Comparison of ENCODE assay signal across 8 mouse cellular contexts in genomic region chr10:80153713-80154112, GRCm38 (mm10). TPM values are rescaled to one million over a fixed set of nuclear protein-coding genes. Genes with fewer than 3 reads are reported as not detected.
DNase-seq lines count a peak whose midpoint lies in the region; ATAC-seq and TF ChIP-seq lines count a peak whose summit lies in the region.

No protein-coding gene starts in this region.

- intact Hi-C loops in left cerebral cortex, postnatal 14 days (cut with DNase I) = no loop called here

- H3K4me1 ChIP-seq in hindbrain, embryonic 12.5 days = peaks cover 68% of the 10 kb centered on the region
- H3K4me1 ChIP-seq in limb, embryonic 12.5 days (replicated peaks) = peaks cover 66% of the 10 kb centered on the region
- peaks cover 65% of the 10 kb centered on the region for H3K4me1 ChIP-seq in neural tube, embryonic 15.5 days

- peaks cover 68% of the 10 kb centered on the region for H3K36me3 ChIP-seq in hindbrain, embryonic 12.5 days
- H3K36me3 ChIP-seq in limb, embryonic 12.5 days = peaks cover 81% of the 10 kb centered on the region
- H3K36me3 ChIP-seq in neural tube, embryonic 15.5 days = peaks cover 56% of the 10 kb centered on the region

- no peak overlapping the region; the same call in 1 of the 2 replicates for H3K4me3 ChIP-seq in layer of hippocampus, adult 2 months
- H3K4me3 ChIP-seq in hindbrain, embryonic 12.5 days = peak overlapping the region; percentile 99
- peak overlapping the region; percentile 97; the same call in 1 of the 2 replicates for H3K4me3 ChIP-seq in limb, embryonic 12.5 days (replicated peaks)
- H3K4me3 ChIP-seq in neural tube, embryonic 15.5 days (replicated peaks) = no peak overlapping the region

- no peak for ATAC-seq in hindbrain, embryonic 12.5 days (ENCODE audit: low FRiP score)
- no peak for ATAC-seq in limb, embryonic 12.5 days (ENCODE audit: insufficient number of reproducible peaks, insufficient read depth, low FRiP score, low TSS enrichment, low read depth)
- no peak for ATAC-seq in neural tube, embryonic 15.5 days (ENCODE audit: low FRiP score)
- ATAC-seq in erythroblast, adult 5-6 weeks (replicated peaks; ENCODE audit: low FRiP score, poor library complexity, severe bottlenecking) = no peak

- TF ChIP-seq CTCF in layer of hippocampus, adult 2 months (conservative IDR thresholded peaks at IDR 0.05) = no peak

- H3K4me2 ChIP-seq in hindbrain, embryonic 12.5 days (replicated peaks) = peak overlapping the region; percentile 99
- peak overlapping the region; percentile 99 for H3K4me2 ChIP-seq in limb, embryonic 12.5 days
- peak overlapping the region; percentile 94 for H3K4me2 ChIP-seq in neural tube, embryonic 15.5 days

- 79% methylated on average over 19 of the region's 19 CpGs for WGBS in hindbrain, embryonic 12.5 days
- 90% methylated on average over 19 of the region's 19 CpGs for WGBS in limb, embryonic 12.5 days
- 87% methylated on average over 19 of the region's 19 CpGs for WGBS in neural tube, embryonic 15.5 days

- no peaks in the 10 kb centered on the region for H3K27me3 ChIP-seq in hindbrain, embryonic 12.5 days
- H3K27me3 ChIP-seq in limb, embryonic 12.5 days = no peaks in the 10 kb centered on the region
- H3K27me3 ChIP-seq in neural tube, embryonic 15.5 days (replicated peaks) = no peaks in the 10 kb centered on the region

- DNase-seq in layer of hippocampus, adult 2 months (ENCODE audit: low spot score in 2 of 2) = no peak
- no peak for DNase-seq in layer of hippocampus, postnatal 14 days (ENCODE audit: low spot score in 2 of 2)
- no peak for DNase-seq in cerebellum, adult 11 months
- no peak for DNase-seq in left cerebral cortex, postnatal 14 days (ENCODE audit: low spot score in 2 of 2)

- no peaks in the 10 kb centered on the region for H3K9me3 ChIP-seq in hindbrain, embryonic 12.5 days (replicated peaks)
- no peaks in the 10 kb centered on the region for H3K9me3 ChIP-seq in limb, embryonic 12.5 days
- no peaks in the 10 kb centered on the region for H3K9me3 ChIP-seq in neural tube, embryonic 15.5 days (replicated peaks)

- peak overlapping the region; percentile 100 for H3K9ac ChIP-seq in hindbrain, embryonic 12.5 days
- H3K9ac ChIP-seq in limb, embryonic 12.5 days (replicated peaks) = peak overlapping the region; percentile 100
- peak overlapping the region; percentile 97 for H3K9ac ChIP-seq in neural tube, embryonic 15.5 days (replicated peaks)

- H3K27ac ChIP-seq in layer of hippocampus, adult 2 months = peak overlapping the region; percentile 97
- peak overlapping the region; percentile 100 for H3K27ac ChIP-seq in hindbrain, embryonic 12.5 days
- H3K27ac ChIP-seq in limb, embryonic 12.5 days = peak overlapping the region; percentile 99
- peak overlapping the region; percentile 100 for H3K27ac ChIP-seq in neural tube, embryonic 15.5 days (replicated peaks)

RNA-seq across cellular contexts. Expression of gene Midn, which starts 5.6 kb away (rescaled TPM):
- 10 to 100 TPM; 53.1 to 54.5 TPM for total RNA-seq in layer of hippocampus, adult 2 months (2021)
- total RNA-seq in layer of hippocampus, postnatal 14 days (2021) = 10 to 100 TPM; 90.9 to 100.0 TPM
- 42.1 and 54.5 TPM in 2 replicates for polyA plus RNA-seq in hindbrain, embryonic 12.5 days (2016; fragmentation: Nextera tagmentation; extraction: Ambion mirVana)
- 30.6 and 38.0 TPM in 2 replicates for polyA plus RNA-seq in limb, embryonic 12.5 days (2016; fragmentation: Nextera tagmentation; extraction: Ambion mirVana)
- polyA plus RNA-seq in neural tube, embryonic 15.5 days (2015; fragmentation: Nextera tagmentation; extraction: Ambion mirVana) = 19.4 and 20.5 TPM in 2 replicates
- 5.0 and 7.7 TPM in 2 replicates for total RNA-seq in erythroblast, adult 5-6 weeks (2015; ENCODE audit: low replicate concordance)
- 3.9 and 7.4 TPM in 2 replicates for total RNA-seq in erythroblast, adult 5-6 weeks (2017; ENCODE audit: low replicate concordance)
- total RNA-seq in left cerebral cortex, postnatal 14 days (2021) = 10 to 100 TPM; 94.0 to 96.3 TPM

RNA-seq across cellular contexts. Expression of gene Cirbp, which starts 12.1 kb away (rescaled TPM):
- 100 to 1,000 TPM in 1 of 2 experiments, 10 to 100 TPM in 1; 88.3 to 103 TPM for total RNA-seq in layer of hippocampus, adult 2 months (2021)
- total RNA-seq in layer of hippocampus, postnatal 14 days (2021) = 100 to 1,000 TPM in 1 of 2 experiments, 10 to 100 TPM in 1; 93.5 to 126 TPM
- 235 and 271 TPM in 2 replicates for polyA plus RNA-seq in hindbrain, embryonic 12.5 days (2016; fragmentation: Nextera tagmentation; extraction: Ambion mirVana)
- polyA plus RNA-seq in limb, embryonic 12.5 days (2016; fragmentation: Nextera tagmentation; extraction: Ambion mirVana) = 166 and 175 TPM in 2 replicates
- polyA plus RNA-seq in neural tube, embryonic 15.5 days (2015; fragmentation: Nextera tagmentation; extraction: Ambion mirVana) = 284 and 345 TPM in 2 replicates
- total RNA-seq in erythroblast, adult 5-6 weeks (2015; ENCODE audit: low replicate concordance) = 3.6 and 3.7 TPM in 2 replicates
- total RNA-seq in erythroblast, adult 5-6 weeks (2017; ENCODE audit: low replicate concordance) = 14.6 and 16.3 TPM in 2 replicates
- total RNA-seq in left cerebral cortex, postnatal 14 days (2021) = 100 to 1,000 TPM in 1 of 2 experiments, 10 to 100 TPM in 1; 95.6 to 111 TPM

RNA-seq across cellular contexts. Expression of gene Cbarp, which starts 13.1 kb away (rescaled TPM):
- total RNA-seq in layer of hippocampus, adult 2 months (2021) = 100 to 1,000 TPM; 331 to 341 TPM
- 100 to 1,000 TPM; 401 to 436 TPM for total RNA-seq in layer of hippocampus, postnatal 14 days (2021)
- polyA plus RNA-seq in hindbrain, embryonic 12.5 days (2016; fragmentation: Nextera tagmentation; extraction: Ambion mirVana) = 18.4 and 22.3 TPM in 2 replicates
- 4.9 and 5.6 TPM in 2 replicates for polyA plus RNA-seq in limb, embryonic 12.5 days (2016; fragmentation: Nextera tagmentation; extraction: Ambion mirVana)
- 91.9 and 93.0 TPM in 2 replicates for polyA plus RNA-seq in neural tube, embryonic 15.5 days (2015; fragmentation: Nextera tagmentation; extraction: Ambion mirVana)
- not detected in 2 replicates for total RNA-seq in erythroblast, adult 5-6 weeks (2015; ENCODE audit: low replicate concordance)
- not detected in 2 replicates for total RNA-seq in erythroblast, adult 5-6 weeks (2017; ENCODE audit: low replicate concordance)
- total RNA-seq in left cerebral cortex, postnatal 14 days (2021) = 100 to 1,000 TPM; 437 to 473 TPM

RNA-seq across cellular contexts. Expression of gene Atp5d, which starts 15.3 kb away (rescaled TPM):
- 100 to 1,000 TPM; 332 to 344 TPM for total RNA-seq in layer of hippocampus, adult 2 months (2021)
- 100 to 1,000 TPM; 397 to 417 TPM for total RNA-seq in layer of hippocampus, postnatal 14 days (2021)
- 351 and 385 TPM in 2 replicates for polyA plus RNA-seq in hindbrain, embryonic 12.5 days (2016; fragmentation: Nextera tagmentation; extraction: Ambion mirVana)
- polyA plus RNA-seq in limb, embryonic 12.5 days (2016; fragmentation: Nextera tagmentation; extraction: Ambion mirVana) = 460 and 465 TPM in 2 replicates
- polyA plus RNA-seq in neural tube, embryonic 15.5 days (2015; fragmentation: Nextera tagmentation; extraction: Ambion mirVana) = 553 and 558 TPM in 2 replicates
- total RNA-seq in erythroblast, adult 5-6 weeks (2015; ENCODE audit: low replicate concordance) = 43.3 and 48.8 TPM in 2 replicates
- total RNA-seq in erythroblast, adult 5-6 weeks (2017; ENCODE audit: low replicate concordance) = 12.1 and 17.3 TPM in 2 replicates
- total RNA-seq in left cerebral cortex, postnatal 14 days (2021) = 100 to 1,000 TPM; 403 to 424 TPM

RNA-seq across cellular contexts. Expression of gene 1600002K03Rik, which starts 19.0 kb away (rescaled TPM):
- total RNA-seq in layer of hippocampus, adult 2 months (2021) = 1 to 10 TPM; 7.0 to 7.4 TPM
- 1 to 10 TPM; 5.1 to 5.2 TPM for total RNA-seq in layer of hippocampus, postnatal 14 days (2021)
- polyA plus RNA-seq in hindbrain, embryonic 12.5 days (2016; fragmentation: Nextera tagmentation; extraction: Ambion mirVana) = 12.0 and 13.3 TPM in 2 replicates
- polyA plus RNA-seq in limb, embryonic 12.5 days (2016; fragmentation: Nextera tagmentation; extraction: Ambion mirVana) = 9.1 and 9.5 TPM in 2 replicates
- 13.5 and 14.3 TPM in 2 replicates for polyA plus RNA-seq in neural tube, embryonic 15.5 days (2015; fragmentation: Nextera tagmentation; extraction: Ambion mirVana)
- total RNA-seq in erythroblast, adult 5-6 weeks (2015; ENCODE audit: low replicate concordance) = 7.5 TPM in 1 of 2 replicates, not detected in the other
- total RNA-seq in erythroblast, adult 5-6 weeks (2017; ENCODE audit: low replicate concordance) = 5.9 TPM in 1 of 2 replicates, not detected in the other
- total RNA-seq in left cerebral cortex, postnatal 14 days (2021) = 1 to 10 TPM; 5.7 to 6.2 TPM

Comparison
In these comparisons a context has a peak if more than half of its experiments do, and no peak if none do; other contexts are left out.
1. H3K4me3 ChIP-seq: peak in hindbrain, embryonic 12.5 days (single experiment) and limb, embryonic 12.5 days (single experiment); none in layer of hippocampus, adult 2 months (single experiment) and neural tube, embryonic 15.5 days (single experiment).
2. RNA of gene Midn, which starts 5.6 kb away (total RNA-seq): 90.9 to 100.0 TPM in layer of hippocampus, postnatal 14 days, 94.0 to 96.3 TPM in left cerebral cortex, postnatal 14 days and 53.1 to 54.5 TPM in layer of hippocampus, adult 2 months; 3.9 to 7.7 TPM in erythroblast, adult 5-6 weeks; every median in the first group is over 4 times any median in the second.
3. RNA of gene Cirbp, which starts 12.1 kb away (total RNA-seq): 93.5 to 126 TPM in layer of hippocampus, postnatal 14 days, 95.6 to 111 TPM in left cerebral cortex, postnatal 14 days and 88.3 to 103 TPM in layer of hippocampus, adult 2 months; 3.6 to 16.3 TPM in erythroblast, adult 5-6 weeks; every median in the first group is over 4 times any median in the second.
4. RNA of gene Cbarp, which starts 13.1 kb away (total RNA-seq): 437 to 473 TPM in left cerebral cortex, postnatal 14 days, 401 to 436 TPM in layer of hippocampus, postnatal 14 days and 331 to 341 TPM in layer of hippocampus, adult 2 months; not detected in erythroblast, adult 5-6 weeks; every median in the first group is over 100 times any median in the second.
5. Peak in every context shown above with its lines, with median percentiles within 50 percentile points of each other: H3K27ac ChIP-seq, H3K4me2 ChIP-seq and H3K9ac ChIP-seq.